Mouse (Mus musculus): Measurements from ENCODE around the gene Uqcr10.

Uqcr10 gene

GRCm38 (mm10) chr11:4704072-4704964 lies at the start of gene Uqcr10, which contains the start of gene Zmat5:
Gene Uqcr10 (minus strand): TSS chr11:4704342.
Gene Zmat5 (plus strand): TSS chr11:4704678.
- peak; percentile 91 to 96 for DNase-seq (ENCODE audit: low spot score in 2 of 2)

- no peak for DNase-seq (ENCODE audit: low spot score in 2 of 2)
These were observed 48.7 kb upstream of the Uqcr10 start for GRCm38 (mm10) chr11:4752836-4753235.

- peak; percentile 30 to 75 for DNase-seq (ENCODE audit: low spot score in 2 of 2)
These were observed 46.1 kb upstream of the Uqcr10 start for GRCm38 (mm10) chr11:4750263-4750662.

DNA sequence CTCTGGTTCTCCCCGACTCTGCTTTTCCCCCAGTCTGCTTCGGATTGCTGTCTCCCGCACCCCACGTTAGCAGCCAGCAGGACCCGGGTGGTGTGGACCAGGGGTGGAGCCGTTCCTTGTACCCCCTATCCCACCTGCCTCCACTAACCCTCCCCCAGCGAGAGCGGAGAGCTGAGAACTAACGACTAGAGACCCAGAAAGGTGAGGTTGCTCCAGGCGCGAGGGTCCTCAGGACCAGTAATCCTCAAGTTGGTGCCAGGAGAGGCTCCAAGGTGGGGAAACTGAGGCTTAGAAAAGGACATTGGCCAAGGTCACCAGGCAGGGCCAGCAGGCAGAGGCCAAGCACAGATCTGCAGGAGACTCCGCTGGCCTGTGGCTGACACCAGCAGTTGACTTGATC lies 43.1 kb upstream of the Uqcr10 start:
- DNase-seq (ENCODE audit: low spot score in 2 of 2): no peak

- DNase-seq (ENCODE audit: low spot score in 2 of 2): no peak
These were observed 42.6 kb upstream of the Uqcr10 start, which contains the start of gene Cabp7 for GRCm38 (mm10) chr11:4746733-4747132. Gene Cabp7 (minus strand): TSS chr11:4746778.

GRCm38 (mm10) chr11:4745969-4746368 lies 41.8 kb upstream of the Uqcr10 start:
- DNase-seq (ENCODE audit: low spot score in 2 of 2): no peak

- no peak for DNase-seq (ENCODE audit: low spot score in 2 of 2)
These were observed 40.5 kb upstream of the Uqcr10 start for GRCm38 (mm10) chr11:4744691-4745090.

- no peak for DNase-seq (ENCODE audit: low spot score in 2 of 2)
These were observed 36.6 kb upstream of the Uqcr10 start for GRCm38 (mm10) chr11:4740785-4741184.

- no peak for DNase-seq (ENCODE audit: low spot score in 2 of 2)
These were observed 34.6 kb upstream of the Uqcr10 start for GRCm38 (mm10) chr11:4738719-4739118.

- no peak for DNase-seq (ENCODE audit: low spot score in 2 of 2)
These were observed 33.5 kb upstream of the Uqcr10 start for GRCm38 (mm10) chr11:4737682-4738081.

DNA sequence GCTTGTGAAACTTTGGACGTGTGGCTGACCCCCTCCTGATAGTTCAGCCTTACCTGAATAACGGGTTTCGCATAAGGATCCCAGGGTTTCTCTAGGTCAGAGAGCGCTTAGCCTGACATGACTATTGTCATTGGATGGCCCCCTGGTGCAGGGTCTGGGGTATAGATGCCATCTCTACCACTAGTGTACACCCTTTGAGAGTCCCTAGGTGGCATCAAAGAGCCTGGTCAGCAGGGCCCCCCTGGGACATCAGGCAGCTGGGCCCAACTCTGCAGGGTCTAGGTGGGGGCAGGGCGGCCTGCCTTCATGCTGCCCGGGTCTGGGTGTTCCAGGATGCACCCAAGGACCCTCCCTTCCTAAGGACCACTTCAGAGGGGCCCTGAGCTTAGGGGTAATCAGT lies 32.2 kb upstream of the Uqcr10 start:
- DNase-seq (ENCODE audit: low spot score in 2 of 2): no peak

DNA sequence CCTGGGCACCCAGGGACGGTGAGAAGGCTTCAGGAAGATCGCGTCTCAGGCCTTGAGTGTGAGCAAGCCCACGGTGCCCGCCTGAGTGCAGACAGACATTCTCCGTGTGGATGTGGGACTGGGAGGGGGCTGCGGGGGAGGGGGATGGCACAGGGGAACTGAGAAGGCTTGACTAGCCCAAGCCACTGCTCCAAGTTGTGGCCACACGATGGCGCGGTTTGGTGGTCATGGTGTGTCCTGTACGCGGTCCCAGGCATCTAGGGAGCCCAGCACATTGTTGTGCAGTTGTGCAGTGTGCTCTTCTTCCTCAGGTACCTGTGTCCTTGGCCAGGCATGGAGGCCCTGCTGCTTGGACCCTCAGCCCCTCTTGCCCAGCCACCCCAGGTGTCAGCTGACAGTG lies 30.0 kb upstream of the Uqcr10 start:
- no peak for DNase-seq (ENCODE audit: low spot score in 2 of 2)

DNA sequence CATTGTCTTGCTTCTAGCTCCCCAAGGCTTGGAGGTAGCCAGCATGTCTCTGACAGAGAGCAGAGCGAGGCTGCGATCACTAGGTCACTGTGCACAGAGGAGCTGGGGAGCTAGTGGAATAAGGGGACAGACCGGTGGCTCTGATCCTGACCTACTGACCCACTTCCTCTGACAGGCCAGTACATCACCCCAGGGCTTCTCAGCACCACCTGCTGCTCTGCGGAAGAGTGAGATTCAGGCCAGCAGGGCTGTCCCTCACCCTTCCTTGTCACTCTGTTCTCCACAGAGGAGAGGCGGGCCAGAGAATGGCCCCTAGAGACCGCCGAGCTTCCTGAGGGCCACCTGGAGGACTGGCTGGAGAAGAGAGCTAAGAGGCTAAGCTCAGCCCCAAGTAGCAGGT lies 27.6 kb upstream of the Uqcr10 start:
- DNase-seq (ENCODE audit: low spot score in 2 of 2): no peak

DNA sequence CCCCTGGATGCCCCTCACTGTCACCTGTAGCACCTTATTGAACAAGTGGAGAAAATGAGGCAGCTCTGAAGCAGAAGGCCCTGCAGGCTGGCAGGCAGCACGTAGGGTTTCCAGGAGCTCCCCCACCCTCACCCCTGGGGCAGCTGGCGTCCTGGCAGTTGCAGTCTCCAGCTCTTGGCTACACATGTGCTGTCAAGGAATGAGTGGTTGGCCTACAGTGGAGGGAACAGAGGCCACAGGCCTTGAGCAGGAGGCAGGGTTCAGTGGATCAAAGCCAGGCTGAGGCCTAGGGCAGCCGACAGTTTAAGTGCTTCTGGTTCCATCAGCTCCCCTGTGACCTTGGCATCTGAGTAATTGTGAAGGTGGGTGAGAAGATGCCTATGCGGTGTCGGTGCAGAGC lies 26.8 kb upstream of the Uqcr10 start:
- DNase-seq (ENCODE audit: low spot score in 2 of 2): no peak

DNA sequence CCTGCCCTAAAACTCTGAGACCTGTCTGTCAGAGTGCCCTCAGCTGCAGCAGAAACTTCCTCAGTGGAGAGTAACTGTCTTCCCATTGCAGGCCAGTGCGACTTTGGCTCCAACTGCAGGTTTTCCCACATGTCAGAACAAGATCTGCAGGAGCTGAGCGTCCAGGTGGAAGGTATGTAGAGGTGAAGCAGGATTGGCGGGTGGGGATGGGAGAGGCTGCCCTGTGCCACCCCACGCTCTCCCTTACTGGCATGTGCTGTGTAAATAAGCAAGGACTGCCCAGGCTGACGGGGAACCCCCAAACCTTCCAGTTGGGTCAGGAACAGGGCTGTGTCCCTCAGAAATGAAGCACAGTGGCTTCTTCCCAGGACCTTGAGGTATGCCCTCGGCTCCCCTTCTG lies 26.0 kb upstream of the Uqcr10 start:
- DNase-seq (ENCODE audit: low spot score in 2 of 2): no peak

- DNase-seq (ENCODE audit: low spot score in 2 of 2): peak in 1 of 2 experiments; percentile 41
These were observed 25.5 kb upstream of the Uqcr10 start for GRCm38 (mm10) chr11:4729603-4730002.

DNA sequence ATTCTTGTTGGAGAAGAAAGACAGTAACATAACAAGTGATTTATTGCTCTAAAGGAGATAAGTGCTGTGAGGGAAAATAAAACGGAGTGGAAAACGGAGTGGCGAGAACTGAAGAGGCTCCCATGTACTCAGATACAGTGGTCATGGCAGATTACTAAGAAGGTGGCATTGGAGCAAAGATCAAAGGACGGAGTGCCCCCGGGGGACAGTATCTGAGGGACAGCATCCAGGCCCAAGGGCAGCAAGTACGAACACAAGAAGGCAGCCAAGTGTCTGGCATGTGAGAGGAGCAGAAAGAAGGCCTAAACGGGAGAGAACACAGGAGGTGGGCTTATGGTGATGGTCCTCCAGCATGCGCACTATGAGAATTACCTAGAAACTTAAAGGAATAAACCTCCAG lies 17.6 kb upstream of the Uqcr10 start:
- DNase-seq (ENCODE audit: low spot score in 2 of 2): no peak

- DNase-seq (ENCODE audit: low spot score in 2 of 2): no peak
These were observed 16.9 kb upstream of the Uqcr10 start for GRCm38 (mm10) chr11:4720900-4721580.

- no peak for DNase-seq (ENCODE audit: low spot score in 2 of 2)
These were observed 16.3 kb upstream of the Uqcr10 start for GRCm38 (mm10) chr11:4720393-4720792.

DNA sequence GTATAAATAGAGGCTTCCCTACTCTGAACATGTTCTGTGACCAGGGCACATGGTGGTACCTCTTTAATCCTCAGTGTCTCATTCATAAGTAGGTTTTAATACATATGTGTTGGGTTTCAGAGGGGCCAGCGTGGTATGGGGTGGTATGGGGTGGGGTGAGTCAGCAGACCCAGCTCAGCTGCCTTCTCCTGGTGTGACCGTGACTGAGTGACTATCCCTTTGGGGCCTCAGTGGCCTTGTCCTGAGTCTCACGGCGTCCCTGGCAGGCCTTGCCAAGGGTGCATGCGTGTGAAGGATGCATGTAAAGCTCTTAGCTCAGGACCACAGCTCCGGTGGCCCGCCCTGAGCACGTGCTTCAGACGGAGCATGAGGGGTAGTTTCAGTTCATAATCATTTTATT lies 15.8 kb upstream of the Uqcr10 start:
- no peak for DNase-seq (ENCODE audit: low spot score in 2 of 2)

GRCm38 (mm10) chr11:4718548-4718947 lies 14.4 kb upstream of the Uqcr10 start:
- DNase-seq (ENCODE audit: low spot score in 2 of 2): no peak

- no peak for DNase-seq (ENCODE audit: low spot score in 2 of 2)
These were observed 12.5 kb upstream of the Uqcr10 start for GRCm38 (mm10) chr11:4716530-4717236.

All from spleen, postnatal 10 days (tissue).